Mouse (Mus musculus) mouse embryonic stem cell (cell line): ENCODE measurements around the gene Ccdc116.
"Not testable (repeated sequence)": the region's sequence is repeated elsewhere in the genome, so short reads cannot be mapped to it uniquely, and the experiment has no call there.

Experiments
- in situ Hi-C, 2 experiments: fragments of 300-500 bp; cut with MboI; formaldehyde crosslinking; loops; 1 replicate in 1 of 2; 3 replicates in 1 of 2; pipeline ENCODE4 v1.14.3; 2019 to 2020; ENCODE audit warnings: low sequenced_read_pairs in 2 of 2, low pct_unique_long_range_greater_than_20kb in 1 of 2, mixed read lengths in 1 of 2; ENCODE audit not compliant: unreplicated experiment in 1 of 2

Gene Ccdc116

GRCm38 (mm10) chr16:17146772-17147235 is at the start of gene Ccdc116:
Gene Ccdc116, minus strand, starts transcription at chr16:17147229.
- in situ Hi-C loops, result no loop called here

GRCm38 (mm10) chr16:17193823-17194222 is 46.8 kb upstream of the Ccdc116 start:
- in situ Hi-C loops, result no loop called here

- in situ Hi-C loops, result no loop called here
Observed at GRCm38 (mm10) chr16:17185475-17185874, 38.4 kb upstream of the Ccdc116 start.

GRCm38 (mm10) chr16:17183003-17183402 is 36.0 kb upstream of the Ccdc116 start:
- in situ Hi-C loops, result no loop called here

GRCm38 (mm10) chr16:17182136-17182535 is 35.1 kb upstream of the Ccdc116 start:
- in situ Hi-C loops, result no loop called here

- in situ Hi-C loops, result no loop called here
Observed at GRCm38 (mm10) chr16:17181382-17181781, 34.4 kb upstream of the Ccdc116 start.

GRCm38 (mm10) chr16:17179706-17180105 is 32.7 kb upstream of the Ccdc116 start:
- in situ Hi-C loops, result no loop called here

GRCm38 (mm10) chr16:17177623-17178170 is 30.7 kb upstream of the Ccdc116 start:
- in situ Hi-C loops, result no loop called here

- in situ Hi-C loops, result no loop called here
Observed at GRCm38 (mm10) chr16:17175765-17176164, 28.7 kb upstream of the Ccdc116 start.

GRCm38 (mm10) chr16:17168049-17168448 is 21.0 kb upstream of the Ccdc116 start:
- in situ Hi-C loops, result no loop called here

GRCm38 (mm10) chr16:17167179-17167578 is 20.1 kb upstream of the Ccdc116 start:
- in situ Hi-C loops, result no loop called here

GRCm38 (mm10) chr16:17165478-17165877 is 18.4 kb upstream of the Ccdc116 start:
- in situ Hi-C loops, result not testable (repeated sequence)

GRCm38 (mm10) chr16:17154346-17154745 is 7.3 kb upstream of the Ccdc116 start:
- in situ Hi-C loops, result no loop called here

GRCm38 (mm10) chr16:17151874-17152273 is 4.8 kb upstream of the Ccdc116 start:
- in situ Hi-C loops, result no loop called here

- in situ Hi-C loops, result no loop called here
Observed at GRCm38 (mm10) chr16:17150520-17151258, 3.7 kb upstream of the Ccdc116 start.

GRCm38 (mm10) chr16:17148084-17148483 is 1.1 kb upstream of the Ccdc116 start:
- in situ Hi-C loops, result no loop called here

- in situ Hi-C loops, result no loop called here
Observed at GRCm38 (mm10) chr16:17147391-17147929, 431 bp upstream of the Ccdc116 start.

- in situ Hi-C loops, result no loop called here
Observed at GRCm38 (mm10) chr16:17144339-17144738, 2.7 kb downstream of the Ccdc116 start, which contains the start of gene Ydjc. Gene Ydjc, plus strand, starts transcription at chr16:17144621.

- in situ Hi-C loops, result no loop called here
Observed at GRCm38 (mm10) chr16:17137355-17137754, 9.7 kb downstream of the Ccdc116 start.

GRCm38 (mm10) chr16:17132906-17133200 is 14.2 kb downstream of the Ccdc116 start:
- in situ Hi-C loops, result no loop called here
